Mouse (Mus musculus) spleen, adult 2 months (tissue): ENCODE measurements around the gene Msrb1. TPM values are rescaled to one million over a fixed set of nuclear protein-coding genes. Genes with fewer than 3 reads are reported as not detected.

ENCODE experiments used
- DNase-seq, 2 experiments: peaks; one replicate each; pipeline versions ENCODE4 v3.0.0 to v3.0.0-alpha.2; 2012 to 2021; ENCODE audit warnings: low spot score in 2 of 2, low read depth in 1 of 2
- H3K27ac ChIP-seq: fragments of 200-500 bp; 2 replicates; pipeline ENCODE4 v1.5.1; 2012; ENCODE audit warnings: low read length, inconsistent platforms; ENCODE audit not compliant: insufficient read depth
- H3K27me3 ChIP-seq: fragments of 200-500 bp; 2 replicates; pipeline ENCODE4 v1.6.1; 2012; ENCODE audit warnings: mild to moderate bottlenecking, moderate library complexity, low read length, inconsistent platforms; ENCODE audit not compliant: control insufficient read depth, insufficient read depth
- H3K36me3 ChIP-seq: fragments of 200-500 bp; 2 replicates; pipeline ENCODE4 v1.6.1; 2012; ENCODE audit warnings: mild to moderate bottlenecking, low read length, inconsistent platforms; ENCODE audit not compliant: control insufficient read depth, insufficient read depth
- H3K4me1 ChIP-seq: fragments of 200-500 bp; 2 replicates; pipeline ENCODE4 v1.6.1; 2011; ENCODE audit warnings: inconsistent platforms; ENCODE audit not compliant: control insufficient read depth, insufficient read depth, insufficient read length
- H3K4me3 ChIP-seq: fragments of 200-500 bp; 2 replicates; pipeline ENCODE4 v1.5.1; 2011; ENCODE audit warnings: mild to moderate bottlenecking, inconsistent platforms; ENCODE audit not compliant: insufficient read depth, insufficient read length; ENCODE audit errors: extremely low read depth
- CTCF ChIP-seq: fragments of 200-500 bp; IDR thresholded peaks from 2 replicates; pipeline ENCODE4 v1.5.1; 2011; ENCODE audit warnings: mild to moderate bottlenecking, inconsistent platforms; ENCODE audit not compliant: insufficient read depth, insufficient read length, insufficient replicate concordance; ENCODE audit errors: extremely low read depth
- POLR2A ChIP-seq: fragments of 200-500 bp; IDR thresholded peaks from 2 replicates; pipeline ENCODE4 v1.6.1; 2011; ENCODE audit warnings: low read depth, low read length, inconsistent platforms
- WGBS: fragments of 180-500 bp; shearing (Covaris S2); methylation state at CpG from one replicate; pipeline ENCODE4 v1.1.7; 2018; 5-methylcytosine and 5-hydroxymethylcytosine counted together
- polyA plus RNA-seq: library from polyadenylated mRNA; depleted of rRNA; stranded (reverse); fragments of >200 nt; gene quantifications from 2 replicates; pipeline ENCODE4 v1.2.3, GENCODE M21; 2012; rRNA removed

Gene Msrb1
- polyA plus RNA-seq, 1 experiment = 66.9 TPM

DNA sequence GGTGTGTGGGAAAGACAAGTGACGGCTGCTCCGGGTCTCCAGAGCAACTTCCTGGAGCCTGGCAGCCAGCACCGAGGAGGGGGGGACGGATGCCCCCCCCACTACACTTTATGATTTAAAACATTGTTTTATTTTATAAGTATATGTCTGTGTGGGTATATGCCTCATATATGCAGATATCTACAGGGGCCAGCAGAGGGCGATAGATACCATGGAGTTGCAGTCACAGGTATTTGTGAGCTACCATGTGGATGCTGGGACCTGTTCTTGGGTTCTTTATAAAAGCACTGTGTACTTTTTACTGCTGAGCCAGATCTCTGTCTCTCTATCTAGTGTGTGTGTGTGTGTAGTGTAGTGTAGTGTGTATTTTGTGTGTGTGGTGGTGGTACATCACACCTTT, 36.8 kb downstream of the Msrb1 start:
- Histone ChIP-seq H3K36me3 (no peaks in the 10 kb centered on the region), H3K27ac (no peak overlapping the region), H3K4me3 (no peak overlapping the region), H3K4me1 (peaks cover 2% of the 10 kb centered on the region; the same call in 1 of the 2 replicates), H3K27me3 (0 out of 2 replicates have a peak, but pooled peaks cover 2% of the 10 kb centered on the region)
- DNase-seq = no peak
- TF ChIP-seq POLR2A (no peak), CTCF (no peak)
- 90% methylated on average over 5 of the region's 5 CpGs for WGBS

DNA sequence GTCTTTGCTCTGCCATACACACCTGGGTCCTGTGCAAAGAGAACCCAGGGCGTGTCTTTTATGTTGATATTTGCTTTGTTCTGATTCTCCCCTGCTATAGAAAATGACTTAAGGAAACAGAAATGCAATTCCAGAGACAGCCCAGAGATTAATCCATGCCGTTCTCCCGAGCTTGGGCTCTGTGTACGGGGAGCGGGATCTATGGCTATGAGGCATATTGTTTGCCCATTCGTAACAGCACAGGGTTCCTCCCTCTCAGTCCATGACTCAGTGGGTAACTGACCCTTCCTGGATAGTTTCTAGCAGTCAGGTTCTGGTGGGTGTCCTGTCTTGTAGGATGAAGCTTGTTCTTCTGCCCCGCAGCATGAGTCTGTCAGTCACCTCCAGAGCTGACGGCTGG, 38.7 kb downstream of the Msrb1 start:
- WGBS = 90% methylated on average over 8 of the region's 8 CpGs
- H3K4me3 ChIP-seq = no peak overlapping the region
- no peaks in the 10 kb centered on the region for H3K4me1 ChIP-seq
- TF ChIP-seq CTCF (no peak), POLR2A (no peak)
- no peaks in the 10 kb centered on the region for H3K27me3 ChIP-seq
- no peaks in the 10 kb centered on the region for H3K36me3 ChIP-seq
- H3K27ac ChIP-seq = no peak overlapping the region
- DNase-seq = no peak

DNA sequence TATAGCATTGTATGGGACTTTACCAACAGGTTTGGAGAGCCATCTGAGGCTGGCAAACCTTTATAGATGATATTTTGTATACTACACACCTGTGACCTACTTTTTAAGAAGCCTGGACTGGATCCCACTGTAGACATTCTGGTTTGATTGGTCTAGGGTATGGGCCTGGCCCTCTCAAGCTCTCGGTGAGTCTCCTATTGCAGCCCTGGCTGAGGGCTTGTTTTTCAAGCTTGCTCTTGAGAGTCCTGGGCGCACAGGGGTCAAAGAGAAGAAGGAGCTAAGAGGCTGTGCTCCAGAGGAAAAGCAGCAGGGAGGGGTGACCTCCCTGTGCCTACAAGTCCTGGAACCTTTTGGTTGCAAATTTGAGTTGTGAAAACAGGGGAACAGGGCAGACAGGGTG, 40.6 kb downstream of the Msrb1 start:
- no peaks in the 10 kb centered on the region for H3K27me3 ChIP-seq
- TF ChIP-seq POLR2A = no peak
- no peak for TF ChIP-seq CTCF
- no peak for DNase-seq
- WGBS = 96% methylated on average over 2 of the region's 2 CpGs
- no peak overlapping the region for H3K4me3 ChIP-seq
- H3K4me1 ChIP-seq = peaks cover 2% of the 10 kb centered on the region; the same call in 1 of the 2 replicates
- no peaks in the 10 kb centered on the region for H3K36me3 ChIP-seq
- H3K27ac ChIP-seq = no peak overlapping the region

- 27% methylated on average over 2 of the region's 2 CpGs for WGBS
- Histone ChIP-seq H3K4me1 (peaks cover 2% of the 10 kb centered on the region; the same call in 1 of the 2 replicates), H3K27ac (no peak overlapping the region), H3K36me3 (no peaks in the 10 kb centered on the region), H3K4me3 (no peak overlapping the region), H3K27me3 (no peaks in the 10 kb centered on the region)
- no peak for TF ChIP-seq POLR2A
- no peak for TF ChIP-seq CTCF
- no peak for DNase-seq
Measured at GRCm38 (mm10) chr17:24780821-24781220, 44.4 kb downstream of the Msrb1 start.

- TF ChIP-seq POLR2A (no peak), CTCF (no peak)
- no peak for DNase-seq
Measured at GRCm38 (mm10) chr17:24792190-24792589, 55.7 kb downstream of the Msrb1 start.

More at GRCm38 (mm10) chr17:24792190-24792589, 55.7 kb downstream of the Msrb1 start:
- 49% methylated on average over 8 of the region's 8 CpGs for WGBS
- Histone ChIP-seq H3K4me1 (no peaks in the 10 kb centered on the region), H3K4me3 (no peak overlapping the region), H3K27me3 (no peaks in the 10 kb centered on the region; the same call in 1 of the 2 replicates), H3K36me3 (no peaks in the 10 kb centered on the region), H3K27ac (no peak overlapping the region)

Other genes starting within 250 kb of the Msrb1 start
- 0.40 and 0.47 TPM in 2 replicates for gene Caskin1, start 248.0 kb upstream of the Msrb1 start, polyA plus RNA-seq
- gene Traf7, start 208.7 kb upstream of the Msrb1 start, polyA plus RNA-seq = 182 and 213 TPM in 2 replicates
- 2.2 and 2.5 TPM in 2 replicates for gene Rab26, start 202.4 kb upstream of the Msrb1 start, polyA plus RNA-seq
- 70.8 and 73.9 TPM in 2 replicates for gene Pkd1, start 186.8 kb upstream of the Msrb1 start, polyA plus RNA-seq
- gene Tsc2, start 104.0 kb upstream of the Msrb1 start, polyA plus RNA-seq = 86.1 and 90.2 TPM in 2 replicates
- gene Nthl1, start 104.0 kb upstream of the Msrb1 start, polyA plus RNA-seq = 7.1 and 8.1 TPM in 2 replicates
- gene Slc9a3r2, start 86.3 kb upstream of the Msrb1 start, polyA plus RNA-seq = 62.2 and 66.7 TPM in 2 replicates
- 0.71 and 1.7 TPM in 2 replicates for gene Npw, start 78.2 kb upstream of the Msrb1 start, polyA plus RNA-seq
- gene Zfp598, start 67.0 kb upstream of the Msrb1 start, polyA plus RNA-seq = 59.7 and 77.0 TPM in 2 replicates
- gene Syngr3, start 46.7 kb upstream of the Msrb1 start, polyA plus RNA-seq = 0.20 and 0.23 TPM in 2 replicates
- gene Gfer, start 40.5 kb upstream of the Msrb1 start, polyA plus RNA-seq = 13.8 and 26.7 TPM in 2 replicates
- gene Noxo1, start 40.4 kb upstream of the Msrb1 start, polyA plus RNA-seq = 6.8 and 7.5 TPM in 2 replicates
- gene Tbl3, start 29.0 kb upstream of the Msrb1 start, polyA plus RNA-seq = 52.5 and 59.8 TPM in 2 replicates
- gene Rnf151, start 18.6 kb upstream of the Msrb1 start, polyA plus RNA-seq = 0.41 and 0.86 TPM in 2 replicates
- gene Rps2, start 18.5 kb upstream of the Msrb1 start, polyA plus RNA-seq = 2,560 and 3,342 TPM in 2 replicates
- gene Ndufb10, start 12.2 kb upstream of the Msrb1 start, polyA plus RNA-seq = 91.1 and 135 TPM in 2 replicates
- gene Rpl3l, start 8.8 kb upstream of the Msrb1 start, polyA plus RNA-seq = not detected in 2 replicates
- gene Hs3st6, start 16.3 kb downstream of the Msrb1 start, polyA plus RNA-seq = 0.42 and 0.45 TPM in 2 replicates
- not detected in 2 replicates for gene Meiob, start 67.6 kb downstream of the Msrb1 start, polyA plus RNA-seq
- 142 and 147 TPM in 2 replicates for gene Hagh, start 103.5 kb downstream of the Msrb1 start, polyA plus RNA-seq
- gene Fahd1, start 113.7 kb downstream of the Msrb1 start, polyA plus RNA-seq = 7.7 and 8.7 TPM in 2 replicates
- 1.1 and 1.9 TPM in 2 replicates for gene Igfals, start 129.4 kb downstream of the Msrb1 start, polyA plus RNA-seq
- 43.5 and 47.2 TPM in 2 replicates for gene Nubp2, start 149.7 kb downstream of the Msrb1 start, polyA plus RNA-seq
- 76.9 and 112 TPM in 2 replicates for gene Spsb3, start 150.0 kb downstream of the Msrb1 start, polyA plus RNA-seq
- gene Eme2, start 158.4 kb downstream of the Msrb1 start, polyA plus RNA-seq = 35.2 and 45.9 TPM in 2 replicates
- gene Mrps34, start 158.5 kb downstream of the Msrb1 start, polyA plus RNA-seq = 68.9 and 106 TPM in 2 replicates
- gene Nme3, start 159.9 kb downstream of the Msrb1 start, polyA plus RNA-seq = 45.3 and 54.4 TPM in 2 replicates
- 127 and 135 TPM in 2 replicates for gene Mapk8ip3, start 200.3 kb downstream of the Msrb1 start, polyA plus RNA-seq
- gene Jpt2, start 224.0 kb downstream of the Msrb1 start, polyA plus RNA-seq = 8.6 and 10.5 TPM in 2 replicates